Mouse (Mus musculus) G1E (cell line): ENCODE data around the gene Ckm. TPM values are rescaled to one million over a fixed set of nuclear protein-coding genes. Genes with fewer than 3 reads are reported as not detected.

Experiments
- ATAC-seq: 2 replicates; pipeline ENCODE4 v1.8.0; 2016; ENCODE audit warnings: mild to moderate bottlenecking; ENCODE audit not compliant: insufficient number of reproducible peaks, poor library complexity, low FRiP score, severe bottlenecking; ENCODE audit errors: extremely low read depth
- DNase-seq: peaks from one replicate; pipeline ENCODE4 v3.0.0; 2012; ENCODE audit warnings: low spot score
- H3K27me3 ChIP-seq: 2 replicates; pipeline ENCODE4 v1.6.1; 2012; ENCODE audit warnings: mild to moderate bottlenecking, low read length, inconsistent platforms; ENCODE audit not compliant: insufficient read depth
- H3K36me3 ChIP-seq: replicated peaks from 2 replicates; pipeline ENCODE3; 2012; ENCODE audit warnings: mild to moderate bottlenecking, inconsistent platforms
- H3K4me1 ChIP-seq: 2 replicates; pipeline ENCODE4 v1.6.1; 2012; ENCODE audit warnings: low read depth, low read length, inconsistent platforms, mixed read lengths; ENCODE audit not compliant: insufficient read depth
- H3K4me3 ChIP-seq: 2 replicates; pipeline ENCODE4 v1.5.1; 2012; ENCODE audit warnings: low read depth, mild to moderate bottlenecking, inconsistent platforms, low read length, moderate library complexity, mixed read lengths
- H3K9me3 ChIP-seq: replicated peaks from 2 replicates; pipeline ENCODE4 v1.6.1; 2012; ENCODE audit warnings: inconsistent platforms
- CTCF ChIP-seq: IDR thresholded peaks from 2 replicates; pipeline ENCODE4 v1.5.1; 2012; ENCODE audit warnings: low read depth, low read length, inconsistent platforms, mixed read lengths
- GATA1 ChIP-seq: IDR thresholded peaks from 2 replicates; pipeline ENCODE4 v1.6.1; 2012; ENCODE audit warnings: borderline replicate concordance, low read length, inconsistent platforms, mixed read lengths
- GATA2 ChIP-seq: IDR thresholded peaks from 2 replicates; pipeline ENCODE4 v1.6.1; 2012; ENCODE audit warnings: low read depth, low read length, inconsistent platforms, borderline replicate concordance
- POLR2AphosphoS5 ChIP-seq: IDR thresholded peaks from 2 replicates; pipeline ENCODE4 v1.6.1; 2012; ENCODE audit warnings: low read depth, low read length, inconsistent platforms; ENCODE audit not compliant: insufficient replicate concordance
- TAL1 ChIP-seq: conservative IDR thresholded peaks from 2 replicates; pipeline ENCODE4 v1.6.1; 2012; ENCODE audit warnings: low read depth, low read length, inconsistent platforms, mixed read lengths
- polyA plus RNA-seq: library from polyadenylated mRNA; stranded (reverse); fragments of >175 nt; gene quantifications from 2 replicates; pipeline ENCODE4 v1.2.3, GENCODE M21; 2012
- total RNA-seq, 2 experiments: library from RNA; stranded (forward) in 1 of 2; stranded (reverse) in 1 of 2; fragments of 200-1000 nt in 1 of 2; fragments of >200 nt in 1 of 2; fragmentation: Nextera tagmentation in 1 of 2; gene quantifications; 2 replicates each; pipeline ENCODE4 v1.2.3; 2014 to 2017

The Ckm gene
- total and polyA plus RNA-seq, 3 experiments: 0.05 TPM; not detected in 2

GRCm38 (mm10) chr7:19382166-19382541 lies 22.4 kb upstream of the Ckm start:
- no peaks in the 10 kb centered on the region for H3K27me3 ChIP-seq
- no peaks in the 10 kb centered on the region for H3K9me3 ChIP-seq
- peaks cover 31% of the 10 kb centered on the region for H3K4me1 ChIP-seq
- H3K36me3 ChIP-seq: peaks cover 55% of the 10 kb centered on the region
- ATAC-seq (no peak), DNase-seq (peak; percentile 41)
- no peak for TF ChIP-seq POLR2AphosphoS5
- H3K4me3 ChIP-seq: peak overlapping the region; percentile 96

GRCm38 (mm10) chr7:19383708-19384107 lies 20.9 kb upstream of the Ckm start:
- Histone ChIP-seq H3K36me3 (peaks cover 59% of the 10 kb centered on the region), H3K9me3 (no peaks in the 10 kb centered on the region), H3K27me3 (no peaks in the 10 kb centered on the region), H3K4me1 (peaks cover 32% of the 10 kb centered on the region), H3K4me3 (no peak overlapping the region; the same call in 1 of the 2 replicates)
- TF ChIP-seq POLR2AphosphoS5 (no peak), GATA2 (no peak), TAL1 (no peak), CTCF (no peak), GATA1 (no peak)
- ATAC-seq (no peak), DNase-seq (no peak)

DNA sequence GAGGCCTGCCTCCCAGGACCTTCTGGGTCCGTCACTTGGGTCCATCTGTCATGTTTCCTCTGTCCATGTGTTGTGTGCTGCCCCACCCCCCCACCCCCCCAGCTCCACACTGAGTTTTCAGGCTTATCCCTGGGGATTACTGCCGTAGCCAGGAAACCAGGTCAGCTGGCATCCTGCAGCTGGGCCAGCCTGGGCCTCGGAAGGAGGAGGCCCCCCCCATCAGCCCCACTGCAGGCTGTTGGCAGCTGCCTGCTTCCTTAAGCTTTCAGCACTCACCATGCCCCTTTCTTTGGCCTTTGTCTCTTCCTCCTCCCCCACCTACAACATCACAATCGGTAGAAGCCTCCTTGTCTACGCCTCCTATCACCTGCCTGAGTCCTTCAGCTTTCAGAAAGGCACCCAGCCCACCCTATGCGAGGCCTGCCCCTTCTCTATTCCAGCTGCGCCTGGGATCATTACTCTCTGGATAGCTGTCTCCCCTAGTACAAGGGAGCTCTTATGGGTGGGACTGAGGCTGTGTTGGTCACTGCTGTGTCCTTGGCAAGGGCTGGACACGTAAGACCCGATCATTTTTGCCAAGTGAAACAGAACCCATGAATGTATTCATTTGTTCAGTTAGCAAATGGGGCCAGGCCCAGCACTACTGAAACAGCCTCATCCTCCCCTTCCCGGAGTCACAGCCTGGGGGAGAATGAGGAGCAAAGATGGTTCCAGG lies 15.7 kb upstream of the Ckm start:
- no peak for ATAC-seq
- H3K36me3 ChIP-seq: peaks cover 99% of the 10 kb centered on the region
- TF ChIP-seq POLR2AphosphoS5: no peak
- TF ChIP-seq GATA1: no peak
- TF ChIP-seq GATA2: no peak
- no peak for TF ChIP-seq TAL1
- TF ChIP-seq CTCF: no peak
- DNase-seq: no peak
- H3K27me3 ChIP-seq: no peaks in the 10 kb centered on the region
- H3K4me3 ChIP-seq: no peak overlapping the region
- no peaks in the 10 kb centered on the region for H3K9me3 ChIP-seq
- H3K4me1 ChIP-seq: peaks cover 14% of the 10 kb centered on the region

- Histone ChIP-seq H3K9me3 (no peaks in the 10 kb centered on the region), H3K36me3 (peaks cover 74% of the 10 kb centered on the region), H3K27me3 (no peaks in the 10 kb centered on the region; the same call in 1 of the 2 replicates), H3K4me1 (peaks cover 6% of the 10 kb centered on the region), H3K4me3 (no peak overlapping the region)
- TF ChIP-seq GATA1: no peak
- TF ChIP-seq GATA2: no peak
- TF ChIP-seq TAL1: no peak
- TF ChIP-seq POLR2AphosphoS5: no peak
- TF ChIP-seq CTCF: no peak
- no peak for DNase-seq
- ATAC-seq: no peak
Measured at GRCm38 (mm10) chr7:19394484-19394883, 10.1 kb upstream of the Ckm start.

GRCm38 (mm10) chr7:19399496-19400280 lies 4.9 kb upstream of the Ckm start:
- peak; percentile 56 for DNase-seq

DNA sequence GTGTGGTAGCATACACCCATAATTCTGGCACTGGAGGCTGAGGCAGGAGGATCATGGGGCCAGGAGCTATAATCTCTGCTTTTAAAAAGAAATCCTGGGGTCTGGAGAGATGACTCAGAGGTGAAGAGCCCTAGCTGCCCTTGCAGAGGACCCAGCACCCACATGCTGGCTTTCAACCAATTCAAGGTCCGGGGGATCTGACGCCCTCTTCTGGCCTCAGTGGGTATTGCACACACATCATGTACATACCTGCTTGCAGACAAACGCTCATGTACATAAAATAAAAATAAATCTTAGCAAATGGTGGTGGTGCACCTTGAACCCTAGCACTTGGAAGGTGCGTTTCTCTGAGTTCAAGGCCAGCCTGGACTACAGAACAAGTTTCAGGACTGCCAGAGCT lies 3.6 kb upstream of the Ckm start:
- DNase-seq (no peak), ATAC-seq (no peak)
- H3K36me3 ChIP-seq: peaks cover 9% of the 10 kb centered on the region
- no peak for TF ChIP-seq POLR2AphosphoS5
- H3K27me3 ChIP-seq: peaks cover 23% of the 10 kb centered on the region
- H3K4me3 ChIP-seq: no peak overlapping the region
- peaks cover 5% of the 10 kb centered on the region for H3K9me3 ChIP-seq
- H3K4me1 ChIP-seq: peaks cover 39% of the 10 kb centered on the region

More at GRCm38 (mm10) chr7:19399496-19400280, 4.9 kb upstream of the Ckm start:
- Histone ChIP-seq H3K9me3 (peaks cover 5% of the 10 kb centered on the region), H3K4me1 (peaks cover 32% of the 10 kb centered on the region), H3K36me3 (peaks cover 22% of the 10 kb centered on the region), H3K4me3 (no peak overlapping the region; the same call in 1 of the 2 replicates), H3K27me3 (peaks cover 18% of the 10 kb centered on the region)
- TF ChIP-seq POLR2AphosphoS5: no peak
- no peak for TF ChIP-seq GATA1
- TF ChIP-seq CTCF: no peak
- no peak for TF ChIP-seq GATA2
- ATAC-seq: no peak
